Mouse (Mus musculus) myocyte (in vitro differentiated cells): ENCODE results near the gene Wfdc15a. TPM values are rescaled to one million over a fixed set of nuclear protein-coding genes. Genes with fewer than 3 reads are reported as not detected.

Experiments
- H3K27me3 ChIP-seq: one replicate; pipeline ENCODE4 v1.6.1; 2011; ENCODE audit not compliant: control insufficient read depth, insufficient read depth, insufficient read length
- H3K36me3 ChIP-seq: one replicate; pipeline ENCODE4 v1.6.1; 2011; ENCODE audit not compliant: control insufficient read depth, insufficient read depth
- H3K4me2 ChIP-seq: one replicate; pipeline ENCODE4 v1.6.1; 2011; ENCODE audit warnings: low read depth, control low read depth
- H3K4me3 ChIP-seq: one replicate; pipeline ENCODE4 v1.5.1; 2011; ENCODE audit warnings: mild to moderate bottlenecking, control low read depth, moderate library complexity
- H3K79me2 ChIP-seq: one replicate; pipeline ENCODE4 v1.6.1; 2011; ENCODE audit not compliant: control insufficient read depth, insufficient read depth
- H3ac ChIP-seq: one replicate; pipeline ENCODE4 v1.6.1; 2011; ENCODE audit not compliant: control insufficient read depth, insufficient read length
- CEBPB ChIP-seq: IDR thresholded peaks from 2 replicates; pipeline ENCODE4 v1.6.1; 2011; ENCODE audit warnings: mild to moderate bottlenecking, moderate library complexity; ENCODE audit not compliant: poor library complexity, insufficient read depth, severe bottlenecking
- E2F4 ChIP-seq: IDR thresholded peaks from one replicate; pipeline ENCODE4 v1.6.1; 2011; ENCODE audit warnings: mild to moderate bottlenecking, control low read depth, moderate library complexity; ENCODE audit not compliant: insufficient read depth
- MAX ChIP-seq: IDR thresholded peaks from one replicate; pipeline ENCODE4 v1.6.1; 2011; ENCODE audit warnings: low read depth, mild to moderate bottlenecking, control low read depth
- MYOD1 ChIP-seq, 3 experiments: IDR thresholded peaks; one replicate each; pipeline ENCODE4 v1.6.1; 2011; ENCODE audit warnings: control low read depth in 2 of 3, low read depth in 2 of 3, mild to moderate bottlenecking in 2 of 3, moderate library complexity in 1 of 3; ENCODE audit not compliant: insufficient read length in 2 of 3, control insufficient read depth in 1 of 3
- MYOG ChIP-seq, 3 experiments: IDR thresholded peaks; one replicate each; pipeline ENCODE4 v1.6.1; 2011; ENCODE audit warnings: control low read depth in 2 of 3, low read depth in 2 of 3, mild to moderate bottlenecking in 2 of 3; ENCODE audit not compliant: insufficient read length in 2 of 3, control insufficient read depth in 1 of 3, insufficient read depth in 1 of 3
- POLR2A ChIP-seq: IDR thresholded peaks from one replicate; pipeline ENCODE4 v1.6.1; 2011; ENCODE audit warnings: low read depth, mild to moderate bottlenecking, control low read depth, moderate library complexity; ENCODE audit not compliant: insufficient read length
- POLR2AphosphoS2 ChIP-seq: IDR thresholded peaks from one replicate; pipeline ENCODE4 v1.6.1; 2011; ENCODE audit warnings: low read depth, control low read depth; ENCODE audit not compliant: insufficient read length
- REST ChIP-seq: IDR thresholded peaks from one replicate; pipeline ENCODE4 v1.6.1; 2011; ENCODE audit warnings: mild to moderate bottlenecking, control low read depth, moderate library complexity; ENCODE audit not compliant: insufficient read depth, insufficient read length
- SRF ChIP-seq: IDR thresholded peaks from one replicate; pipeline ENCODE4 v1.6.1; 2011; ENCODE audit warnings: low read depth; ENCODE audit not compliant: control insufficient read depth, insufficient read length
- TCF12 ChIP-seq: IDR thresholded peaks from one replicate; pipeline ENCODE4 v1.6.1; 2011; ENCODE audit warnings: mild to moderate bottlenecking, control low read depth; ENCODE audit not compliant: poor library complexity, insufficient read depth, severe bottlenecking
- TCF3 ChIP-seq: IDR thresholded peaks from one replicate; pipeline ENCODE4 v1.6.1; 2011; ENCODE audit warnings: low read depth, control low read depth; ENCODE audit not compliant: insufficient read length
- USF1 ChIP-seq: IDR thresholded peaks from one replicate; pipeline ENCODE4 v1.6.1; 2011; ENCODE audit warnings: low read depth, mild to moderate bottlenecking, control low read depth, moderate library complexity
- polyA plus RNA-seq: library from polyadenylated mRNA; unstranded; fragments of >200 nt; fragmentation: generic; extraction: Trizol; gene quantifications from one replicate; pipeline ENCODE4 v1.2.1, GENCODE M21; 2012; ENCODE audit warnings: missing spikeins

The Wfdc15a gene
- polyA plus RNA-seq, 1 experiment, result not detected

- Histone ChIP-seq H3ac (no peak overlapping the region), H3K4me2 (no peak overlapping the region), H3K36me3 (no peaks in the 10 kb centered on the region), H3K27me3 (peaks cover 54% of the 10 kb centered on the region), H3K79me2 (no peaks in the 10 kb centered on the region), H3K4me3 (no peak overlapping the region)
- TF ChIP-seq POLR2AphosphoS2 (no peak), USF1 (no peak), E2F4 (no peak), CEBPB (no peak), TCF3 (no peak), POLR2A (no peak), SRF (no peak), MAX (no peak), TCF12 (no peak), MYOG (IDR thresholded peaks at IDR 0.05; ENCODE audit: control insufficient read depth in 1 of 3, insufficient read depth in 1 of 3, insufficient read length in 2 of 3, low read depth in 2 of 3) (no peak), REST (no peak), MYOD1 (IDR thresholded peaks at IDR 0.05; ENCODE audit: control insufficient read depth in 1 of 3, insufficient read length in 2 of 3, low read depth in 2 of 3) (no peak)
Observed at GRCm38 (mm10) chr2:164196700-164196990, 3.3 kb downstream of the Wfdc15a start.

GRCm38 (mm10) chr2:164195971-164196699 is 3.8 kb downstream of the Wfdc15a start:
- Histone ChIP-seq H3ac (no peak overlapping the region), H3K36me3 (no peaks in the 10 kb centered on the region), H3K4me2 (no peak overlapping the region), H3K4me3 (no peak overlapping the region), H3K79me2 (no peaks in the 10 kb centered on the region), H3K27me3 (peaks cover 59% of the 10 kb centered on the region)
- TF ChIP-seq SRF (no peak), MYOD1 (IDR thresholded peaks at IDR 0.05; ENCODE audit: control insufficient read depth in 1 of 3, insufficient read length in 2 of 3, low read depth in 2 of 3) (no peak), POLR2A (no peak), CEBPB (no peak), E2F4 (no peak), USF1 (no peak), POLR2AphosphoS2 (no peak), REST (no peak), MYOG (IDR thresholded peaks at IDR 0.05; ENCODE audit: control insufficient read depth in 1 of 3, insufficient read depth in 1 of 3, insufficient read length in 2 of 3, low read depth in 2 of 3) (no peak), TCF3 (no peak), TCF12 (no peak), MAX (no peak)

GRCm38 (mm10) chr2:164194959-164195630 is 4.8 kb downstream of the Wfdc15a start:
- H3K4me3 ChIP-seq, result no peak overlapping the region
- H3K4me2 ChIP-seq, result no peak overlapping the region
- H3K79me2 ChIP-seq, result no peaks in the 10 kb centered on the region
- no peak for TF ChIP-seq TCF12
- no peak for TF ChIP-seq MYOG (IDR thresholded peaks at IDR 0.05; ENCODE audit: control insufficient read depth in 1 of 3, insufficient read depth in 1 of 3, insufficient read length in 2 of 3, low read depth in 2 of 3)
- TF ChIP-seq POLR2AphosphoS2, result no peak
- no peak for TF ChIP-seq POLR2A
- TF ChIP-seq MAX, result no peak
- TF ChIP-seq CEBPB, result no peak
- TF ChIP-seq SRF, result no peak
- TF ChIP-seq TCF3, result no peak
- TF ChIP-seq USF1, result no peak
- TF ChIP-seq MYOD1 (IDR thresholded peaks at IDR 0.05; ENCODE audit: control insufficient read depth in 1 of 3, insufficient read length in 2 of 3, low read depth in 2 of 3), result no peak
- TF ChIP-seq E2F4, result no peak
- no peak for TF ChIP-seq REST
- no peaks in the 10 kb centered on the region for H3K36me3 ChIP-seq
- peaks cover 70% of the 10 kb centered on the region for H3K27me3 ChIP-seq
- H3ac ChIP-seq, result no peak overlapping the region

GRCm38 (mm10) chr2:164192279-164192678 is 7.7 kb downstream of the Wfdc15a start:
- Histone ChIP-seq H3ac (no peak overlapping the region), H3K27me3 (peaks cover 75% of the 10 kb centered on the region), H3K4me3 (no peak overlapping the region), H3K4me2 (no peak overlapping the region), H3K36me3 (no peaks in the 10 kb centered on the region), H3K79me2 (no peaks in the 10 kb centered on the region)
- no peak for TF ChIP-seq USF1
- no peak for TF ChIP-seq TCF12
- no peak for TF ChIP-seq TCF3
- TF ChIP-seq POLR2A, result no peak
- no peak for TF ChIP-seq POLR2AphosphoS2
- no peak for TF ChIP-seq MYOD1 (IDR thresholded peaks at IDR 0.05; ENCODE audit: control insufficient read depth in 1 of 3, insufficient read length in 2 of 3, low read depth in 2 of 3)
- TF ChIP-seq MYOG (IDR thresholded peaks at IDR 0.05; ENCODE audit: control insufficient read depth in 1 of 3, insufficient read depth in 1 of 3, insufficient read length in 2 of 3, low read depth in 2 of 3), result no peak
